Mouse (Mus musculus): ENCODE data around the gene Hnrnpa1.
A peak's percentile ranks its signal among the peaks of the same experiment; 100 is the strongest.
"Not testable (repeated sequence)": the region's sequence is repeated elsewhere in the genome, so short reads cannot be mapped to it uniquely, and the experiment has no call there.

Gene Hnrnpa1

DNA sequence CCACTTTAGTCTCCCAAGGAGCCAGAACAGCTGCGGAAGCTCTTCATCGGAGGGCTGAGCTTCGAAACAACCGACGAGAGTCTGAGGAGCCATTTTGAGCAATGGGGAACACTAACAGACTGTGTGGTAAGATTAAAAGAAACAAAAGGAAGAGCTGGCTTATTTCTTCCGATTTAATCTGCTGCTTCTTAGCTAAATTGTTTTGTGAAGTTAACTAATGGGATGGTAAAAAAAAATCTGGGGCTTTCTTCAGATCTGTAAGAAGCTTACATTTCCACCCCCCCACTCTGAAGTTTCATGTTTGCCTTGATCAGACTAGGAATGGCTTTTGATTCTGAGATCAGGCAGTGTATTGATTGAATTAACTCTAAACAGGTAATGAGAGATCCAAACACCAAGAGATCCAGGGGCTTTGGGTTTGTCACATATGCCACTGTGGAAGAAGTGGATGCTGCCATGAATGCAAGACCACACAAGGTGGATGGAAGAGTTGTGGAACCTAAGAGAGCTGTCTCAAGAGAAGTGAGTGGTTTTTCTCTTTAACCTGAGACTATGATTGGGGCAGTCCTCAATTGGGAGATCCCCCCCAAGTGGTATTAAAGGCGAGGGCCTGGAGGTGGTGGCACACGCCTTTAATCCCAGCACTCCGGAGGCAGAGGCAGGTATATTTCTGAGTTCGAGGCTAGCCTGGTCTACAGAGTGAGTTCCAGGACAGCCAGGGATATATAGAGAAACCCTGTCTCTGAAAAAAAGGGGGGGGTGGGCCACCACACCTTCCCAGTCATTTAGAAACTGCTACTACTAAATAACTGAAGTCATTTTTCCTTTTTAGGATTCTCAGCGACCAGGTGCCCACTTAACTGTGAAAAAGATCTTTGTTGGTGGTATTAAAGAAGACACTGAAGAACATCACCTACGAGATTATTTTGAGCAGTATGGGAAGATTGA, 1.1 kb downstream of the Hnrnpa1 start:
- DNase-seq = not testable (repeated sequence)

DNA sequence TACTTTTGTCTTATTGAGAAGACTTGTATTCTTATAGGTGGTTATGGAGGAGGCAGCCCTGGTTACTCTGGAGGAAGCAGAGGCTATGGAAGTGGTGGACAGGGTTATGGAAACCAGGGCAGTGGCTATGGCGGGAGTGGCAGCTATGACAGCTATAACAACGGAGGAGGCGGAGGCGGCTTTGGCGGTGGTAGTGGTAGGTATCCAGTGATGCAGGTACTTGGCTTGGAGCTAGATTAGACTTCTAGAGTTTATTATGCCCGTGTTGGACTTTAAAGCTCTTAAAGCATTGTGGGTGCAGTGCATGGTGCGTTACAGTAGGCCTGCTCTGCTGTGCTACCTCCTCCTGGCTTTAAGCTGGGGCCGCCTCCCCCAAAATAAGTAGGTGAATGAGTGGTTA, 2.7 kb downstream of the Hnrnpa1 start:
- no peak for DNase-seq

DNA sequence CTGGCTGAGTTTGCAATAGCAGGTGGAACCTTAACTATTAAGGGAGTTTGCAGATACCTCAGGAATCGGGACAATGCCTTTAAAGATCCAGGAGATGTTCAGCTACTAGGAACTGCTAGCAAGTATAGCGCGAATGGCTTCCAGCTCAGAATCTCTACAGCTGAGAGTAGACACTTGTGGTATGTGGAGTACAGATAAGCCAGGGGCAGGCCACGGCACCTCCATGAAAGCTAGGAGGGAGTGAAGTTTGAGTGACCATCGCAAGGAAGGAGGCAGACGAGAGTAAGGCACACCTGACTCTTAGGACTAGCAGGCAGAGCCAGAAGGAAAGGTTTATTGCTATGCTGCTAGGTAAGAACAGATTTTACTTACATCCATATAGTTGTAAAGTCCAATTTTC, 5.4 kb downstream of the Hnrnpa1 start:
- no peak for DNase-seq

DNA sequence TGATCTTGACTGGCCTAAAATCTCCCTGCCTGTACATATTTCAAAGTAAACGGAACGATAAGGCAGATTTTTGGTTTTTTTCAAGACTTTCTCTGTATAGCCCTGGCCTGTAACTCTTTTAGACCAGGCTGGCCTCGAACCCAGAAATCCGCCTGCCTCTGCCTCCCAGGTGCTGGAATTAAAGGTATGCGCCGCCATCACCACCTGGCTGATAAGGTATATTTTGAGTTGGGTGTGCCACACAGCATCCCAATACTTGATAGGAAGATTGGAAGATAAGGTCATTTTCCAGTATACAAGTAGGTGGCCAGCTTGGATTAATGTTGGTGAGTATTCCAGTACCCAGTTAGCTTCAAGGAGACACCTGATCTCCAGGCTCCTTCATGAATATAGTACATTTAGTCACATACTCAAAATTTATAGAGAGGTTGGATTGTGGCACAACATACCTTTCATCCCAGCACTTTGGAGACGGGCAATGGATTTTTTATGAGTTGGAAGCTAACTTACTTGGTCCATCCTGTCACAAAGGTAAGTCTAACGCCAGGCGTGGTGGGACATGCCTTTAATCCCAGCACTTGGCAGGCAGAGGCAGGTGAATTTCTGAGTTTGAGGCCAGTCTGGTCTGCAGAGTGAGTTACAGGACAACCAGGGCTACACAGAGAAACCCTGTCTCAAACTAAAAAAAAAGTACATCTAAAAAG, 7.0 kb downstream of the Hnrnpa1 start:
- no peak for DNase-seq

DNA sequence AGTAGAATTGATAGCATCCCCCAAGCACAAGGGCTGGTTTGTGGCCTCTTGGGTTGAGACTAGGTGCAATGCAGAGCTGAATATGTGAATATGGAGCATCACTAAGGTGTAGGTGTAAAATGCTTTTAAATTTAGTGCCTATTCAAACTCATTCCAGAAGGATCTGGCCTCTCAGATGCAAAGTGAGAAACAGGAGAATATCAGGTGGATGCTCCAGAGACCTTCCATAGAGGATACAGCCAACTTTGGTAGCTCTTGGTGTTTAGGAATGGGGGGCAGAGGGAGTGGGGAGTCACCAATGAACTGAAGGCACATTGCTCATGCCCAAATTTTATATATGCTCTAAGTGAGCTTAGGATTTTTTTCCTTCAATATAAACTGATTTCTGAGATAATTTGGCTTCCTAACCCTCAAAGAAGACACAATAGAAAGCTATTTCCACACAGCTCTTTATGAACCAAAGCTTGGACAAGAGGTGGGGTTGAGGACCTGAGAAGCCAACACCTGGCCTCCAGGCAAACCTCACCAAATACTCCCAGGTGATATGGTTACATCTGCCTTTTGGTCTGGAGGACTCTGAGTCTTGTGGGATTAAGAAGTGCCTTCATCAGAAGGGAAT, 7.7 kb downstream of the Hnrnpa1 start:
- no peak for DNase-seq

DNA sequence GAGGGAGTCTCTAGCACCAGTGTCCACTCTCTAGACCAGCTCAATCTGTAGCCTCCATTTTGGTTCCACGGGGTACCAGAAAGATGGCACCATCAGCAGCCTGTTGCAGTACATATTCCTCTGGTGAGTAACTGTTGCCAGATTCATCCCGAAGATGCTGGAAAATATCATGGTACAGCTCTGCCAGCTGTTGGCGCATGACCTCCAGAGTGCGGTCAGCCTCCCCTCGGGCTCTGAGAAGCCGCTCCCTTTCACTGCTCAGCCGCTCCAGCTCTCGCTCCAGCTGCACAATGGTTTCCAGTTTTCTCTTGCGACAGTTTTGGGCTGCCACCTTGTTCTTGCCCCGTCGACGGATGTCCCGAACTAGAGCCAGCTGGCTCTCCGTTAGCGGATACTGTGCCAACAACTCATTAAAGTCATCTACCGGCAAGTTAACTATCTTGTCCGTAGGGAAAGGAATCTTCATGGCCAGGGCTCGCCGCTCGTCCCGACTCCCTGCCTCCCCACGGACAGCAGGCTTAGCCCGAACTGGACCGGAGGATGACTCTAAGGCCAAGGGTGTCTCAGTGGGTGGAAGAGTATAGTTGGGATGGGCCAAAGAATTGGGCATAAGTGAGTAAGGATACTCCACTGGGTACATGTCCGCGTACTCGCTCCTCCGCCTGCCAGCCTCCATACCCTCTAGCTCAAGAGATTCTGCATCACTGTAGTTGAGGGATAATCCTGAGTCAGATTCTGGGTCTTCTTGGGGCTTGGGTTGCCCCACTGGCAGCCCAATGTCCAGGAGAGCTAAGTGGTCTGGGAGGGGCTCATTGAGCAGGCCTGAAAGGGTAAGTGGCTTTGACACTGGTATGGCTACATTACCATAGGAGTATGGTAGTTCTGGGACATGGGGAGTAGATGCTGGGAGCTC, 8.4 kb downstream of the Hnrnpa1 start:
- peak; percentile 29 for DNase-seq

DNA sequence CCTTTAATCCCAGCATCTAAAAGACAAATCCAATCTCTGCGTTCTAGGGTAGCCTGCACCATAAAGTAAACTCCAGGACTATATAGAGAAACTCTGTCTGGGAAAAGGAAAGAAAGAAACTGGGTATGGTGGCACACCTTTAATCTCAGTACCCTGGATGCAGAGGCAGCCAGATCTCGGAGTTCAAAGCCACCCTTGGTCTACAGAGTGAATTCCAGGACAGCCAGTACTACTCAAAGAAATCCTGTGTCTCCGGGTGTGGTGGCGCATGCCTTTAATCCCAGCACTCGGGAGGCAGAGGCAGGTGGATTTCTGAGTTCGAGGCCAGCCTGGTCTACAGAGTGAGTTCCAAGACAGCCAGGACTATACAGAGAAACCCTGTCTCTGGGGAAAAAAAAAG, 9.3 kb downstream of the Hnrnpa1 start:
- DNase-seq = not testable (repeated sequence)

DNA sequence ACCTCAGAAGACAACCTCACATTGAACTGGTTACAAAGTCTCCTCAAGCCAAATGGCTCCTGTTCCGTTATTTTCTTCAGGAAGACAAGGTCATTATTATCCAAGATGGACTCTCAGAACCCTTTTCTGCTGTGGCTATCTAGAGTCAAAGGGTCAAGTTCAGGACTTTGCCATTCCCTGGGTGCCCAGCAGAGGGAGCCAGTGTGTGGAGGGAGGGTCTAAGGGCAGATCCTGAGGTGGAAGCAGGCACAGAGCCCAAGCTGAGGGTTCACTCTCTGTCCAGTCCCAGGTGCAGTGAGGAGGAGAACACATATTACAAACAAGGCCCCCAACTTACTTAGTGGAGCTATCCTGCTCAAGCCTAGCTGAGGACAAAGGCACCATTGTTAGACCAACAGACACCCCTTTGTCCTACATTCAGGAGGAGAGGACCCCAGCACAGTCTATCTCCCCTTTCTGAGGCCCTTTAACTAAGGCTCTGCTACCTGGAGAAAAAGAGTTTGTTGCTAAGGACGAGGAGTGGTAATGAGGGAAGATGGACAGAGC, 10.0 kb downstream of the Hnrnpa1 start:
- peak; percentile 87 for DNase-seq

DNA sequence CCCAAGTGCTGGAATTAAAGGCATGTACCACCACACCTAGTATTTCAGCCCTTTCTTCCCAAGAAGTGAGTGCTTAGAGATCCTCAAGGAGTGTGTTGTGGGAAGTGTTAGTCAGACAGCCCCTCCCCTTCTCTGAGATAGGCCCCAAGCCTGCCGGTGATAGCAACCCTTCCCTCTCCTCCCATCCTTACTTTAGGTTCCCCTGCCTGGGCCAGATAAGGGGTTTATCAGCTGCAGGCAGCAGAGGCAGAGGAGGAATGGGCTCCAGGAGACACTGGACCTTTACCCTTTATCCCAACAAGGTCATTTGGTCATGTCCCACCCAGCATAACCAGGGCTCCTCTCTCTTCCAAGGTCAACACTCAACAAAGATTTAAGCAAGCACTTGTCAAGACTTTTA, 11.4 kb downstream of the Hnrnpa1 start:
- no peak for DNase-seq

DNA sequence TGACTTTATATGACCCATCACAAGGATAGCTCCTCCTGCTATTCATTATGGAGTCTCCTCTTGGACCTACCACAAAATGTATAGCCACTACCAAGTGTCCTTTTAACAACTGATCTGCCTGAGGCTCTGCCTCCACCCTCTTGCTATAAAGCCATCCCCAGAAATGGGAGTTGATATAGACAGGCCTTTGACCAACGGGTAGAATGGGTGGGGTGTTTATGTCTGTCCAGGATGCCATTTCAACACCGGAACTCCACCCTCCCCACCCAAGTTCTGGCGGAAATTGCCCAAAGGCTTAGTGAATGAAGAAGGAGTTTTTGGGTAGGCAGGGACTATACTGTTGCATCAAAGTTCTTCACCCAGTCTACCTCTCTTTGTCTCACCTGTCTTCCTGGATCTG, 12.4 kb downstream of the Hnrnpa1 start:
- DNase-seq = peak; percentile 57

DNA sequence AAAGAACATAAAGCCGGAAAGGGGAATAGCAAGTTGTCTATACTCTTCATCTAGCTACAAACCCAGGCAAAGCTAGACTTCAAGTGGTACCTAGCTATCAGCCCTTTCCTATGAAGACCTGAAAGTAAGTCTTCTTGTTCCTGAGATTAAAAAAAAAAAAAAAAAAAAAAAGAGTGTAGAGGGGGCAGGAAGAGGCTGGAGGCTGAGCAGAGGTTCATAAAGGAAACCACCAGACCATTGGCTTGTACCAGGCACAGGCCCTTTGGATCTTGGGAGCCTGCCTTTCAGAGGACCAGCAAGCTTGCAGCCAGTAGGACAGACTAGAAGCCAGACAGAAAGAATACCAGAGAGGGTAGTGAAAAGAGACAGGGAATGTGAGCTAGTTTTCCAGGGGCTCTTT, 13.1 kb downstream of the Hnrnpa1 start:
- no peak for DNase-seq

DNA sequence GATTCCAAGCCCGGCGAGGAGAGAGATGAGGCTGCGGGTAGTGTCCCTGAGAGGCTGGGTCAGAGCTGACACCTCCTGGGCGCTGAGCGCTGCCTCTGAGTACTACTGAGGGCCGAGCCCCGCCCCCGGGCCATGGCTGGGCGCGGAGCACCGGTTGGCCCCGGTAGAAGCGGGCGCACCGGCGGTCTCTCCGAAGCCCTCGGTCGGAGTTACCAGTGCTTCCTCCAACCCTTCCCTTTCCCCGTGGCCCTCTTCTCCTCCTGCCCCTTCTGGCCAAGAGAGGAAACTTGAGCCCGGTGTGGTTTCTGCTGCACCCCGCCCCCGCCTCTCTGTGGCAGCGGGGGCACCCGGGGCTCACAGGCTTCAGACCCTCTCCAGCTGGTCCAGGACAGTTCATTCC, 14.9 kb downstream of the Hnrnpa1 start:
- peak; percentile 71 for DNase-seq

DNA sequence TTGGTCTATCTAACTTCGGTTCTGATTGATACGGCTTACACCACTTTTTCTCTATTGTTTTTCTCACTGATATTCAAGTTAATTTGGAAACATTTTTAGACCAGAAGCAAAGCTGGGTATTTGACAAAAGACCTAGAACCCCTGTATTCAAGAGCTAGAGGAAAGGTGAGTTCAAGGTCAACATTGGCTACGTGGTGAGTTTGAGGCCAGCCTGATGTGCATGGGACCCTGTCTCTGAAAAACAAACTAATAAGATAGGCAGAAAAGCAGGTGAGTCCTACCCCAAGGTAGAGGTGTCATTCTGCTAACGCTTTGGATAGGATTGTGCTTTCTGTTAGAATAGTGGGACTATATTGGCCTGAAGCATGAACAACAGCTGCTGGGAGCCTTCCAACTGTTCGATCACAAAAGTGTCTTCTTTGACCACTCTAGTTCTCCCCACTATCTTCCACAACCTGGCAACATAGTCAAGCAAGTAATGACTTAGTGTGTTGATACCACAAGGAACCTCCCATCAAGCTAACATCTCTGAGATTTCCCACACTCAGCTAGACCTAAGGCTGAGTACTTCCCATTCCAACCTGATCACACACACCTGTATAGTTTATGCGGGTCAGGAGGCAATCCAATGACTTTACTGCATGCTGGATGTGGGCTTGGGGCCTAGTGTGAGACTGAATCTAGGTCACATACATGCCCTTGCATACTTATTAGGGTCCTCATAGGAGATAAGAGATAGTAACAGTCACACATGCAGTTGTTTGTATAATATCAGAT, 16.2 kb downstream of the Hnrnpa1 start:
- DNase-seq = no peak

DNA sequence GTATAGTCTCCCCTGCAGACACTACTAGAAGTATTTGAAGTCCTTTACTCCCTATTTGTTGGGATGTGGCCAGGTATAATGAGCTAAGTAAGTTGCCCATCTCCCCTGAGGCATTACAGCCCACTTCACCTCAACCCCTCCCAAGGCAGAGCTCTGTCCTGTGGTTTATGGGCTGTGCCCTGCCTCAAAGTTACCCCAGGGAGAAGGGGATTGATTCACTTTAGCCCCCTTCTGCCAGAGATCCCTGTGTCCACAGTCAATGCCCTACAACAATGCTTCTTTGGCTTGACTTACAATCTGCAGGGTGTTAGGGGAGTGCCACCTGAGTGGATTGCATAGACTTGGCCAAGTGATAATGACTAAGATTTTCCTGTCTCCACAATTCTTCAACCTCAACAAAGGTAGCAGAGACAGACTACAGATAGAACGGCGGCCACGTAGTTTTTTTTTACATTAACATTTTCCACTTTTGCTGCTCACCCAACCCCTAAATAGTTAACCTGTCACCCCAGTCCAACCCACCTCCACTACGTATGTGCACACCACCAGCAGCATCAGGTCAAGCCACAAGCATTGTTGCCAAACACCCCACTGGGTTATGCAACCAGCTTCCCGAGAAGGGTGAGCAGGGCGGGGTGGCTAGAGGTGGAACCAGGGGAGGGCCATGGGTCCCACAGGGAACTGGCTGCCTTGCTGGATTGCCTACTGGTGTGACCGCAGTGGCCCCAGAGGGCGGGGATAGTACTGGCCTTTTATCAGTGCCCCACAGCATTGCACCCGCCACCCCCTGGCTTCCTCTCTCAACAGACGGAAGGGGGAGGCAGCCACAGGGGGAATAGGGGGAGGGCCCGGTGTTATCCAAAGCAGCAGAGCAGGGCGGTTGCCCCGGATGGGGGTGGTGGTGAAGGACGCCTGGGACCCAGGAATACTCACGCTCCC, 17.8 kb downstream of the Hnrnpa1 start, which contains the start of gene Nfe2:
TSS of gene Nfe2 (minus strand) at position 614 of the 939 bp plus-strand sequence.
- DNase-seq = peak; percentile 89

DNA sequence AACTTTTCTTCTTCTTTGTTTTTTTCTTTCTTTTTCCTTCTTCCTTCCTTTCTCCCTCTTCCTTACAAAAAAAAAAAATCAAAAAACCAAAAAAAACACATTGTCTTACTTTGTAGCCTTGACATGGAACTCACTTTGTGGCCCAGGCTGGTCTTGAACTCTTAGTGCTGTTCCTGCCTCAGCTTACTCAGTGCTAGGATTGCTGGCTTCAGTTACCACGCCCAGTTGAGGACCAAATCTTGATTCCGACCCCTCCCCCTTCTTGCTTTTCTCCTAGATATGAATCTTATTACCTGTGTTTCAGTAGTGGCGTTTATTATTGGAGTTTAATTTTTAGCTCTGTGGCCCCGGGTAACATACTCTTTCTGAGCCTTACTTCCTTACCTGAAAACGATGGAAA, 18.9 kb downstream of the Hnrnpa1 start:
- DNase-seq = no peak

DNA sequence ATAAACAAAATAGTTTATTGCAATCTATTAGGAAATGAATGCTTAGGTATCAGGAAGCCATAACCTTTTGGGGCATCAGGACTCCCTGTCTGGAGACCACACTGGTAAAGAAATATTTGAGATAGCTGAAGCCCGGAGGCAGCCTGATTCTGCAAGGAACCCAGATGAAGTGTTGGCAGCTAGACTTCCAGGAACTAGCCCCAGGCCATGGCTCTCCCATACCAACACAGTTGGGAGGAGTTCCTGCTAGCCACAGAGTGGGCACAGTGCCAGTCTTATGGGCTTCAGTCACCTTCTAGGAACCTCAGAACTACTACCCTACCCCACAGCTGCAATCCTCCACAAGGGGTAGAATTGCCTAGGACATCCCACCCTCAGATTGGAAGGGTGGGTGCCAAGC, 19.8 kb downstream of the Hnrnpa1 start:
- no peak for DNase-seq

DNA sequence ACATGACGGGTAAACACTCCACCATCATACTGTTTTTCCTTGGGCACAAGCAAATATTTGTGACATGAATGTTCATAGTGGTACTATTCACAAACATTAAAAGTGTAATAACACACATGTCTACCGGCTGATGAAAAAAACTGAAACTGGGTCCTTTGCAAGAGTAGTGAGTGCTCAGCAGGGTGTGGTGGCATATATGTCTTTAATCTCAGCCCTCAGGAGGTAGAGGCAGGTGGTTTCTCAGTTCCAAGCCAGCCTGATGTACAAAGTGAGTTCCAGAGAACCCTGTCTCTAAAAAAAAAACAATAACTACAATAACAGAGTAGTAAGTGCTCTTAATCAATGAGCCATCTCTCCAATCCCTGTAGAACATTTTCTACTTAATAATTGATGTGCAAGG, 24.6 kb downstream of the Hnrnpa1 start:
- DNase-seq = no peak

DNA sequence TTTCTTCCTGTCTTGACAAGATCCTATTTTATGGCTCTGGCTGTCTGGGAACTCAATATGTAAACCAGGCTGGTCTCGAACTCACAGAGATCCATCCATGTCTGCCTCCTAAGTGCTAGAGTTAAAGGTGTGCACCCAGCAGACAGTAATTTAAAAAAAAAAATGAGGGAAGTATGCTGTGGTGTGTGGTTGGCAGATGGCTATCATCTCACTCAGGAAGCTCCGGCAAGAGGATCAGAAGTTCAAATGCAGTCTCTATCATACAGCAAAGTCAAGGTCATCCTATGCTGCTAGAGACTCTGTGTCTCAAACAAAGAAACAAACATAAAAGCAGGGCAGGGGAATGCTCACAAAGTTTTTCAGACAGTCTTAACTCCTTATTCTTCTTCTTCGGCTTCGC, 28.7 kb downstream of the Hnrnpa1 start:
- no peak for DNase-seq

DNA sequence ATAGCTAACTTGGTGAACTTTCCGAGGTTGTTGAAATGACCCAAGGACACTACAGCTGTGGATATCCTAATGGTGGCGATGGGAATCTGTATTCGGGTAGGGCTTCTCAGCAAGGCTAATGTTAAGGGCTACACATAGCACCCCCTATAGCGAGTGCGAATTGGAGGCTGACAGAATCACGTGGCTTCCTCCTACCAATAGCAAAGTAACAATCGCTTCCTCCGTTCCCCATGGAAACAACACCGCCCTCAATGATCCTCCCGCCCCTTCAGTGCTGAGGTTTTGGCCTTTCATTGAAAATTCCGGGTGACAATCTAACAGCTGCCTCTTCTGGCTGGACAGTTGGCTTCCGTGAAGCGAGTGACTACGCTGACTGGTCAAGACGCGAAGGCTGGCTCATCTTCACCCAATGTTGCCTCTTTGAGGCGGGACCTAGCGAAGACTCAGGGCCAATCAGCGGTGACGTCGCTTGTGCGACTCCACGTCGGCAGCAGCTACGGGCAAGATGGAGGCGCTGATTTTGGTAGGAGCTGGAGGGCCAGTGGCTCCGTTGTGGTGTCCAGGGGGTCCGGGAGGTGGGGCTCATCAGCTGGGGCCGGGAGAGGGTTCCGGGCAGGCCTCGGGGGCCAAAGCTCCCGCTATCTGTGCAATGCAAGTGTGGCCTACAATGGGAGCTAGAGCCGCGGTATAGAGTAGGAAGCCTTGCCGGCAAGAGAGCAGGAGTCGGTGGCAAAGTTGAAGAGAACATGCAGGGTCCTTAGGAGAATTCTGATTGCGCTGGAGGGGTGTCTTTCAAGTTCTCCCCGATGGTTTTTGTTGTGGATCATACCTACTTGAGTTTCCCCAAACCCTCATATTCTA, 32.4 kb downstream of the Hnrnpa1 start, which contains the start of gene Copz1:
TSS of gene Copz1 (plus strand) at position 296 of the 861 bp plus-strand sequence.
- DNase-seq = peak; percentile 98

Measured in lung, postnatal 10 days (tissue).